Comparison of ENCODE assay signal across 8 mouse cellular contexts in genomic region chr13:97240279-97240964, GRCm38 (mm10). TPM values are rescaled to one million over a fixed set of nuclear protein-coding genes. Genes with fewer than 3 reads are reported as not detected.
DNase-seq lines count a peak whose midpoint lies in the region; ATAC-seq and TF ChIP-seq lines count a peak whose summit lies in the region.

No protein-coding gene starts in this region.

- WGBS in embryonic facial prominence, embryonic 15.5 days, result under 1% methylated on average over 35 of the region's 36 CpGs
- under 1% methylated on average over 35 of the region's 36 CpGs for WGBS in heart, embryonic 13.5 days
- under 1% methylated on average over 35 of the region's 36 CpGs for WGBS in kidney, postnatal 0 days
- WGBS in liver, postnatal 0 days (ENCODE audit: insufficient replicate concordance), result under 1% methylated on average over 35 of the region's 36 CpGs
- under 1% methylated on average over 35 of the region's 36 CpGs for WGBS in neural tube, embryonic 13.5 days

- no peaks in the 10 kb centered on the region for H3K27me3 ChIP-seq in embryonic facial prominence, embryonic 15.5 days
- H3K27me3 ChIP-seq in heart, embryonic 13.5 days (replicated peaks), result no peaks in the 10 kb centered on the region
- H3K27me3 ChIP-seq in kidney, postnatal 0 days (ENCODE audit: insufficient read depth, low read length), result no peaks in the 10 kb centered on the region
- H3K27me3 ChIP-seq in liver, postnatal 0 days (ENCODE audit: insufficient read depth, low read length), result no peaks in the 10 kb centered on the region
- H3K27me3 ChIP-seq in neural tube, embryonic 13.5 days, result no peaks in the 10 kb centered on the region

- peak overlapping the region; percentile 90 for H3K4me2 ChIP-seq in embryonic facial prominence, embryonic 15.5 days (replicated peaks)
- H3K4me2 ChIP-seq in heart, embryonic 13.5 days, result peak overlapping the region; percentile 85
- H3K4me2 ChIP-seq in kidney, postnatal 0 days (ENCODE audit: low read length), result peak overlapping the region; percentile 75
- H3K4me2 ChIP-seq in liver, postnatal 0 days (ENCODE audit: low read depth, low read length), result peak overlapping the region; percentile 83
- H3K4me2 ChIP-seq in neural tube, embryonic 13.5 days, result peak overlapping the region; percentile 87

- peak; percentile 58 for ATAC-seq in embryonic facial prominence, embryonic 15.5 days (ENCODE audit: insufficient number of reproducible peaks, low FRiP score, low TSS enrichment, low read depth)
- ATAC-seq in heart, embryonic 13.5 days (ENCODE audit: extremely low read depth, insufficient number of reproducible peaks, low FRiP score, low TSS enrichment), result peak; percentile 35
- peak; percentile 70 for ATAC-seq in kidney, postnatal 0 days (replicated peaks; ENCODE audit: low FRiP score, low read depth)
- ATAC-seq in liver, postnatal 0 days, result peak; percentile 59
- ATAC-seq in neural tube, embryonic 13.5 days (ENCODE audit: low read depth), result peak; percentile 73

- TF ChIP-seq CTCF in kidney, postnatal 0 days (IDR thresholded peaks at IDR 0.05; ENCODE audit: low read depth), result peak; percentile 71
- TF ChIP-seq CTCF in liver, postnatal 0 days (IDR thresholded peaks at IDR 0.05; ENCODE audit: low read depth), result peak; percentile 47

- no peak for TF ChIP-seq EP300 in liver, postnatal 0 days (IDR thresholded peaks at IDR 0.05; ENCODE audit: low read depth)

- H3K9ac ChIP-seq in embryonic facial prominence, embryonic 15.5 days, result peak overlapping the region; percentile 62
- H3K9ac ChIP-seq in heart, embryonic 13.5 days, result peak overlapping the region; percentile 85
- peak overlapping the region; percentile 75 for H3K9ac ChIP-seq in kidney, postnatal 0 days (ENCODE audit: low read depth, low read length)
- H3K9ac ChIP-seq in liver, postnatal 0 days (replicated peaks), result peak overlapping the region; percentile 86
- peak overlapping the region; percentile 96 for H3K9ac ChIP-seq in neural tube, embryonic 13.5 days

- H3K4me1 ChIP-seq in embryonic facial prominence, embryonic 15.5 days, result peaks cover 42% of the 10 kb centered on the region
- peaks cover 64% of the 10 kb centered on the region for H3K4me1 ChIP-seq in heart, embryonic 13.5 days
- peaks cover 19% of the 10 kb centered on the region for H3K4me1 ChIP-seq in kidney, postnatal 0 days (replicated peaks; ENCODE audit: insufficient read depth, low read length)
- H3K4me1 ChIP-seq in liver, postnatal 0 days (ENCODE audit: insufficient read depth), result peaks cover 20% of the 10 kb centered on the region
- H3K4me1 ChIP-seq in neural tube, embryonic 13.5 days (replicated peaks), result peaks cover 74% of the 10 kb centered on the region

- peak overlapping the region; percentile 97 for H3K27ac ChIP-seq in embryonic facial prominence, embryonic 15.5 days (replicated peaks)
- H3K27ac ChIP-seq in heart, embryonic 13.5 days (replicated peaks), result peak overlapping the region; percentile 92
- H3K27ac ChIP-seq in kidney, postnatal 0 days, result peak overlapping the region; percentile 88
- peak overlapping the region; percentile 91 for H3K27ac ChIP-seq in liver, postnatal 0 days (ENCODE audit: low read depth)
- peak overlapping the region; percentile 99 for H3K27ac ChIP-seq in neural tube, embryonic 13.5 days (replicated peaks)

- peak overlapping the region; percentile 89 for H3K4me3 ChIP-seq in embryonic facial prominence, embryonic 15.5 days (replicated peaks)
- H3K4me3 ChIP-seq in heart, embryonic 13.5 days, result peak overlapping the region; percentile 87
- peak overlapping the region; percentile 77 for H3K4me3 ChIP-seq in kidney, postnatal 0 days (replicated peaks; ENCODE audit: low read depth, low read length)
- peak overlapping the region; percentile 87 for H3K4me3 ChIP-seq in liver, postnatal 0 days (ENCODE audit: low read depth, low read length)
- peak overlapping the region; percentile 99 for H3K4me3 ChIP-seq in neural tube, embryonic 13.5 days

- H3K36me3 ChIP-seq in embryonic facial prominence, embryonic 15.5 days, result peaks cover 6% of the 10 kb centered on the region
- H3K36me3 ChIP-seq in heart, embryonic 13.5 days, result peaks cover 6% of the 10 kb centered on the region
- 0 out of 2 replicates have a peak, but pooled peaks cover 3% of the 10 kb centered on the region for H3K36me3 ChIP-seq in kidney, postnatal 0 days (ENCODE audit: insufficient read depth, low read length)
- peaks cover 4% of the 10 kb centered on the region; the same call in 1 of the 2 replicates for H3K36me3 ChIP-seq in liver, postnatal 0 days (replicated peaks; ENCODE audit: insufficient read depth, low read length)
- peaks cover 6% of the 10 kb centered on the region for H3K36me3 ChIP-seq in neural tube, embryonic 13.5 days

- peak; percentile 55 for DNase-seq in A20 (ENCODE audit: low read depth, low spot score)
- DNase-seq in adrenal gland, postnatal 36 days, result peak; percentile 78 to 82
- DNase-seq in kidney, postnatal 0 days (ENCODE audit: low spot score), result peak; percentile 93
- peak; percentile 70 for DNase-seq in liver, postnatal 0 days
- DNase-seq in thymus, adult 18-20 months, result peak; percentile 53 to 65

- no peaks in the 10 kb centered on the region for H3K9me3 ChIP-seq in embryonic facial prominence, embryonic 15.5 days (replicated peaks)
- no peaks in the 10 kb centered on the region for H3K9me3 ChIP-seq in heart, embryonic 13.5 days
- no peaks in the 10 kb centered on the region for H3K9me3 ChIP-seq in kidney, postnatal 0 days (replicated peaks; ENCODE audit: low read length)
- H3K9me3 ChIP-seq in liver, postnatal 0 days (ENCODE audit: low read length), result no peaks in the 10 kb centered on the region
- H3K9me3 ChIP-seq in neural tube, embryonic 13.5 days, result no peaks in the 10 kb centered on the region

RNA-seq across cellular contexts. Expression of gene Enc1, which starts 0.5 kb away (rescaled TPM):
- total RNA-seq in adrenal gland, postnatal 36 days (2021), result 10 to 100 TPM in 1 of 2 experiments, 1 to 10 TPM in 1; 8.3 to 10.2 TPM
- polyA plus RNA-seq in embryonic facial prominence, embryonic 15.5 days (2015; fragmentation: Nextera tagmentation; extraction: Ambion mirVana), result 10.1 and 10.6 TPM in 2 replicates
- polyA plus RNA-seq in heart, embryonic 13.5 days (2015; fragmentation: Nextera tagmentation; extraction: Ambion mirVana), result 4.0 TPM in 2 replicates
- 8.1 and 9.2 TPM in 2 replicates for polyA plus RNA-seq in kidney, postnatal 0 days (2015; fragmentation: Nextera tagmentation; extraction: Ambion mirVana)
- 1.7 and 2.6 TPM in 2 replicates for polyA plus RNA-seq in liver, postnatal 0 days (2015; fragmentation: Nextera tagmentation; extraction: Ambion mirVana)
- polyA plus RNA-seq in neural tube, embryonic 13.5 days (2015; fragmentation: Nextera tagmentation; extraction: Ambion mirVana), result 54.9 and 59.5 TPM in 2 replicates

RNA-seq across cellular contexts. Expression of gene Hexb, which starts 42.3 kb away (rescaled TPM):
- total RNA-seq in adrenal gland, postnatal 36 days (2021), result 10 to 100 TPM; 27.6 to 29.2 TPM
- polyA plus RNA-seq in embryonic facial prominence, embryonic 15.5 days (2015; fragmentation: Nextera tagmentation; extraction: Ambion mirVana), result 46.0 and 49.6 TPM in 2 replicates
- polyA plus RNA-seq in heart, embryonic 13.5 days (2015; fragmentation: Nextera tagmentation; extraction: Ambion mirVana), result 33.4 and 33.9 TPM in 2 replicates
- polyA plus RNA-seq in kidney, postnatal 0 days (2015; fragmentation: Nextera tagmentation; extraction: Ambion mirVana), result 59.0 and 63.1 TPM in 2 replicates
- polyA plus RNA-seq in liver, postnatal 0 days (2015; fragmentation: Nextera tagmentation; extraction: Ambion mirVana), result 21.2 and 22.0 TPM in 2 replicates
- polyA plus RNA-seq in neural tube, embryonic 13.5 days (2015; fragmentation: Nextera tagmentation; extraction: Ambion mirVana), result 42.7 and 44.7 TPM in 2 replicates

Comparison
In these comparisons a context has a peak if more than half of its experiments do, and no peak if none do; other contexts are left out.
1. Peak in every context shown above with its lines: DNase-seq, ATAC-seq, H3K4me3 ChIP-seq and H3K27ac ChIP-seq.